Mouse (Mus musculus) regulatory T cell (primary cell): ENCODE data around the gene Olfr263.
"Not testable (repeated sequence)": the region's sequence is repeated elsewhere in the genome, so short reads cannot be mapped to it uniquely, and the experiment has no call there.

Experiments
- in situ Hi-C: fragments of 300-600 bp; cut with MboI, MseI; formaldehyde crosslinking; loops from one replicate; pipeline ENCODE4 v1.15.1; 2025; ENCODE audit warnings: high pct_unique_total_duplicates

Gene Olfr263

GRCm38 (mm10) chr13:21129339-21129738 is at the start of gene Olfr263:
Gene Olfr263 (plus strand): TSS chr13:21129639.
- in situ Hi-C loops = not testable (repeated sequence)

DNA sequence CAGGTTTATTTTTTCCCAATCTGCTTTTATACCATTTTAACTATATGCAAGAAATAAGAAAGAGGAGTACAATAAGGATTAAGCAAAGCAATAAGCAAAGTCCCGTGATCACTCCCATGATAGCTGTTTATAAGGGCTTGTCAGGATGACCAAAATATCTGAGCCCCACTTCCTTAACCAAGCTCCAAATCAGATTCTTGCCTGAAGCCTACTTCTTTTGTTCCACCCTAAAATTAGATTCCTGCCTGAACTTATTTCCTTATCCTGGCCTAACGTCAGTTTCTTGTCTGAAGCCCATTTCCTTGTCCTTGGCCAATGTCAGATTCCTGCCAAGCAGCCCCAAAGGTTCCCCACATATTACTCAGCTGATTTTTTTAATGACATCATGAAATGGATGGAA is 46.8 kb upstream of the Olfr263 start:
- in situ Hi-C loops = no loop called here

GRCm38 (mm10) chr13:21109759-21110158 is 19.7 kb upstream of the Olfr263 start:
- in situ Hi-C loops = no loop called here

GRCm38 (mm10) chr13:21110441-21110840 is 19.0 kb upstream of the Olfr263 start:
- in situ Hi-C loops = no loop called here

- in situ Hi-C loops = not testable (repeated sequence)
Measured at GRCm38 (mm10) chr13:21111183-21111582, 18.3 kb upstream of the Olfr263 start, which contains the start of gene Olfr1369-ps1. Gene Olfr1369-ps1 (plus strand): TSS chr13:21111483.

GRCm38 (mm10) chr13:21114121-21114520 is 15.3 kb upstream of the Olfr263 start:
- in situ Hi-C loops = no loop called here

DNA sequence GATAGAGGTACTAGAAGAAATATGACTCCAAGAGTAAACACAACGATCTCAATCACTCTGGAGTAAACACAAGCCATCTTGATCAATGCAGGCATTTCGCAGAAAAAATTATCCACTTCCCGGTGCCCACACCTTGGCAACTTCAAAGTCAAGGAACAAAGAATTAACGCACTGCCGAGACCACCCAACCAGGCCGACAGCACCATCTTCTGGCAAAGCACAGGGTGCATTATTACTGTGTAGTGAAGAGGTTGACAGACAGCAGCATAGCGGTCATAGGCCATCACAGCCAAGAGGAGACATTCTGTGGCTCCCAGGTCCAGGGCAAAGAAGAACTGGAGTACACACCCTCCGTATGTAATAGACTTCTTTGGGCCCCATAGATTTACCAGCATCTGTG is 13.0 kb downstream of the Olfr263 start:
- in situ Hi-C loops = no loop called here

- in situ Hi-C loops = no loop called here
Measured at GRCm38 (mm10) chr13:21145767-21146166, 16.3 kb downstream of the Olfr263 start, which contains the start of gene Olfr1368. Gene Olfr1368 (minus strand): TSS chr13:21145867.

DNA sequence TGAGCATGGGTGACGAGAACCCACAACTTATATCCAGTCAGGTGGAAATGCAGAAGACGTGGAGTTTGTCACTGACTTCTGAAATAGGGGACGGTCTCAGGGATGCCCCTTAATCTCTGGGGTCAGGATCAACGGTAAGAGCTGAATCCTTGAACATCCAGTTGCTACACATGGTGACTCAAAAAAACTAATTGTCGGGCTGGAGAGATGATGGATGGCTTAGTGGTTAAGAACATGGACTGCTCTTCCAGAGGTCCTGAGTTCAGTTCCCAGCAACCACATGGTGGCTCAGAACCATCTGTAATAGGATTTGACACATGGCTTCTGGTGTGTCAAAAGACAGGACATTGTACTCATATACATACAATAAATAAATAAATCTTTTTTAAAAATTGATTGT is 26.4 kb downstream of the Olfr263 start:
- in situ Hi-C loops = loop anchor here (10.0 kb wide), 1 partner anchor 841 kb away; no protein-coding TSS in a partner anchor

GRCm38 (mm10) chr13:21158071-21158470 is 28.6 kb downstream of the Olfr263 start:
- in situ Hi-C loops = loop anchor here (10.0 kb wide), 1 partner anchor 843 kb away; no protein-coding TSS in a partner anchor

GRCm38 (mm10) chr13:21158785-21159474 is 29.5 kb downstream of the Olfr263 start:
- in situ Hi-C loops = loop anchor here (10.0 kb wide), 1 partner anchor 844 kb away; no protein-coding TSS in a partner anchor

DNA sequence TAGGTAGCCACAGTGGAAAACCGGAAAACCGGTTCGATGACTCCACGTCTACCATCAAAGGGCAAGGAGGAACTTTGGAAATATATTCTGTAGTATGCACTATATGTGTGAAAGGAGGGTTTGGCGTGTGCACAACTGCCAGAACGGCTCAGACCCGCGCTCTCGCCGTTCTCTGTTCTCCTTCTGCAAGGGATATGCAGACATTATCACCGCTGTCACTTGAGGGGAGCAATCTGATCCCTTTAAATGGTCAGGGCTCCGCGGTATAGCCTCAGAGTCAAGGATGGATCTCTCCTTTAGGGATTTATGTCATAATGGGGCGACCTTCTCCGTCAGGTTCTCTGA is 30.0 kb downstream of the Olfr263 start:
- in situ Hi-C loops = loop anchor here (10.0 kb wide), 1 partner anchor 845 kb away; no protein-coding TSS in a partner anchor

DNA sequence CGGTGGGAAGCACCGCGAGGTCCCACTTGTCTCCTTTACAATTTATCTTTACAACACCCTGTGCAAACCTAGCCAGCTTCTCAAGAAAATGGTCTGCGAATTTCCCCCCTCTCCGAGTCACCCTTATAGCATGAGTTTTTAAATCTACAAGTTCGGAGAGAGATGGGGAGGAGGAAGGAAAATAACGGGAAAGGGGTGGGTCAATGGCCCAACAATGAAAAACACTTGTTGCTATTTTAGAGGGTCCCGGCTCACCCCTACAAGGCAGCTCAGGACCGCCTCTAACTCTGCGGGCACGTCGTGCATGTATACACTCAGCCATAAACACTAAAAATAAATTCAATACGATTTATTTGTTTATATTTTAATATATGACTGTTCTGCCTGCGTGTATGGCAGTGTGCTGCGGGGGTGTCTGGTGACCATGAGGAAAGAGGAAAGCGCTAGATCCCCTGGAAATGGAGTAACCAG is 30.6 kb downstream of the Olfr263 start:
- in situ Hi-C loops = loop anchor here (5.0 to 10.0 kb wide), 3 partner anchors 167 to 755 kb away; partner anchors contain the start of genes Hist1h2ai, Hist1h2bl and Hist1h3h

GRCm38 (mm10) chr13:21160657-21161590 is 31.5 kb downstream of the Olfr263 start:
- in situ Hi-C loops = loop anchor here (5.0 to 10.0 kb wide), 3 partner anchors 166 to 754 kb away; partner anchors contain the start of genes Hist1h2ai, Hist1h2bl and Hist1h3h

DNA sequence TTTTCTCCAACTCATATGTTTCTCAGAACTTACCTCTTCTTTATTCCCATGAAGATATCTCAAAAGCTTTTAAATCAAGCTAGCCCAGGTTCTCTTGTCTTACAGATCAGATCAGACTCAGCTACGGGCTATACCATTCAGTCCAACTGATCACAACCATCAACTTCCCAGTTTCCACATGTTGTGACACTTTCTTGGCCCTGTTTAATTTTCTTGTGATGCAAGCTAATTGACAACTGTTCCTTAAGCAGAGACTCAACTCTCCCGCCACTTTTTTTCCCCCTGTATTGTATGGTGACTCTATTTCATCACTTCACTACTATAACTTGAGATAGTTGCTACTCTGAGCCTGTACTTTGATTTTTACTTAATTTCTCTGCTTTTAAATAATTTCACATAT is 32.2 kb downstream of the Olfr263 start:
- in situ Hi-C loops = loop anchor here (5.0 to 10.0 kb wide), 3 partner anchors 166 to 753 kb away; partner anchors contain the start of genes Hist1h2ai, Hist1h2bl and Hist1h3h

DNA sequence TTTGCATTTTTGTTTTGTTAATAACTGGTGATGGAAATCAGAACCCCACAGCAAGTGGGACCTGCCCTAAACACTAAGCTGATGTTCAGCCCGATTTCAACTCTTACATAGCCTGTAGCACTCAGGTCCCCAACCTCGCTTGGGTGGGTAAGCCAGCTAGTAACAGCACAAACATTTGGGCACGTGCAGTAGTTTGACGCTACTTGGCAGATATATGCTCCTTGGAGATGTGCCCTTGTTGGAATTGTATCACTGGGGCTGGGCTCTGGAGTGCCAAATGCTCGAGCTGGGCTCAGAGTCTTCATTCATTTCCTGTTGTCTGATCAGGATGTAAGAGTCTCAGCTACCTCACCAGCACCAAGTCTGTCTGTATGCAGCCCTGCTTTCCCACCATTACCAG is 33.2 kb downstream of the Olfr263 start:
- in situ Hi-C loops = loop anchor here (5.0 to 10.0 kb wide), 3 partner anchors 165 to 752 kb away; partner anchors contain the start of genes Hist1h2ai, Hist1h2bl and Hist1h3h

DNA sequence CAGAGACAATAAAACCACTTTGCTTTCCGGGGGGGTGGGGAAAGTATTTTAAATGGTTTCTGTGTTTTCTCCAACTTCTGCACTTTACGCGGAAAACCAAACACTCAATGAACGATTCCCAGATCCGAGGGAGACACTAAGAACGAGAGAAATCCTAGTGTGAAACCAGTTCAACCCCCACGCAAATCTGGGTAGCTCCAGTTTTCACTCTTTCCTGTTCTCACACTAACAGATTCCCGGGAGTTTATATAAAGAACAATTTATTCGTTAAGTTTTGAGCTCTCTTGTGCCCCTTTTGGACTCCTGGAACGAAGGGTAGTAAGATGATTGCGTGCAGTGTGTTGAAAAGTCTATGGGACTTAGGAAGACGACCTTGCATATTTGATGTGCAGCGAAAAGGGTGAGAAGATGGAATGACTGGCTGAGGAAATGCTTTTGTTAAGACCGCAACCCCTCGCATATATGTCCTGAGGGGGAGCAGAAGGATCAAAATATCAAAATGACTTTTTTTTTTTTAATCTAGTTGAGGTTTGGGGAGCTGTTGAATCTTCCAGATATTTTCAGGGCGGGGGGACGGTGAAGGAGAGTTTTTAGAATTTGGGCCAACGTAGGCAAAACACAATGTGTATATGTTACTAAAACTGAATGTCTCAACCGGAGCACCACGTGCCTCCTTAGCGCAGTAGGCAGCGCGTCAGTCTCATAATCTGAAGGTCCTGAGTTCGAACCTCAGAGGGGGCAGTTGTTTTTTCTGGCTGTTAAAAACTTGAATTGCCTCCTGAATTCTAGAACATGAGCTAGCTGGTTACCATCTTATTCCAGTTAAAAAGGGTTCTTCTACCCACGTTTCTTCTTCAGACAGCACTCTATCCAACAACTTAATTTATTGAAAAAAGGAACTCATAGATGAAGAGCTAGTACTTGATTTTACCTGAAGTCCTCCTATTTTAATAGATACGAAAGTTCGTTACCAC is 37.8 kb downstream of the Olfr263 start:
- in situ Hi-C loops = loop anchor here (10.0 kb wide), 2 partner anchors 548 to 748 kb away; partner anchors contain the start of genes Hist1h2ai, Hist1h2bl and Hist1h3h

DNA sequence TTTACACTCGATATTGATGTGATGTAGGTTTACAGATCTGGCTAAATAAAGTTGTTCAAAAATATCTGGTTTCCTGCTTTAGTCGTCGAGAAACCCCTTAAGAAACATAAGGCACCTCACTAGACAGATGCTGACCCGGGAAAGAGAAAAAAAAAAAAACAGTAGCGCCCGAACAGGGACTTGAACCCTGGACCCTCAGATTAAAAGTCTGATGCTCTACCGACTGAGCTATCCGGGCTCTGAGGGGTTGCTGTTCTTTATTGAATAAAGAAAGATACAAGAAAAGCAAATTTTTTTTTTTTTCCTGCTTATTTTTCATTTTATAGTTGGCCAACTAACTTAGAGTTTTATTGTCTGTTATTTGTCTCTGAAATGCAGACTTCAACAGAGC is 38.5 kb downstream of the Olfr263 start:
- in situ Hi-C loops = loop anchor here (10.0 kb wide), 2 partner anchors 547 to 747 kb away; partner anchors contain the start of genes Hist1h2ai, Hist1h2bl and Hist1h3h

- in situ Hi-C loops = loop anchor here (10.0 kb wide), 2 partner anchors 546 to 746 kb away; partner anchors contain the start of genes Hist1h2ai, Hist1h2bl and Hist1h3h
Measured at GRCm38 (mm10) chr13:21168371-21169011, 39.1 kb downstream of the Olfr263 start.
